Mouse (Mus musculus) forebrain, embryonic 12.5 days (tissue): ENCODE data around the gene Tm4sf1. TPM values are rescaled to one million over a fixed set of nuclear protein-coding genes. Genes with fewer than 3 reads are reported as not detected.

Source experiments
- ATAC-seq: fragments of 200-750 bp; cut with Nextera tagmentation; 2 replicates; pipeline ENCODE4 v1.8.0; 2017; ENCODE audit warnings: moderate TSS enrichment; ENCODE audit not compliant: low FRiP score
- H3K27ac ChIP-seq: fragments of 300-500 bp; sonication (generic); 2 replicates; pipeline ENCODE4 v1.5.1; 2016; ENCODE audit warnings: mild to moderate bottlenecking
- H3K27me3 ChIP-seq: fragments of 300-500 bp; sonication (generic); 2 replicates; pipeline ENCODE4 v1.6.1; 2016; ENCODE audit warnings: mild to moderate bottlenecking
- H3K36me3 ChIP-seq: fragments of 300-500 bp; sonication (generic); replicated peaks from 2 replicates; pipeline ENCODE4 v1.6.1; 2016; ENCODE audit warnings: mild to moderate bottlenecking
- H3K4me1 ChIP-seq: fragments of 300-500 bp; sonication (generic); 2 replicates; pipeline ENCODE4 v1.6.1; 2016
- H3K4me2 ChIP-seq: fragments of 300-500 bp; sonication (generic); 2 replicates; pipeline ENCODE4 v1.6.1; 2016; ENCODE audit warnings: mild to moderate bottlenecking, moderate library complexity
- H3K4me3 ChIP-seq: fragments of 300-500 bp; sonication (generic); replicated peaks from 2 replicates; pipeline ENCODE4 v1.5.1; 2016; ENCODE audit warnings: mild to moderate bottlenecking
- H3K9ac ChIP-seq: fragments of 300-500 bp; sonication (generic); 2 replicates; pipeline ENCODE4 v1.6.1; 2016; ENCODE audit warnings: mild to moderate bottlenecking
- H3K9me3 ChIP-seq: fragments of 300-500 bp; sonication (generic); 2 replicates; pipeline ENCODE4 v1.6.1; 2016
- WGBS: fragments of 180-500 bp; shearing (Covaris S2); methylation state at CpG from one replicate; pipeline ENCODE4 v1.1.7; 2016; 5-methylcytosine and 5-hydroxymethylcytosine counted together
- polyA plus RNA-seq: library from polyadenylated mRNA; unstranded; fragments of >200 nt; fragmentation: Nextera tagmentation; extraction: Ambion mirVana; gene quantifications from 2 replicates; pipeline ENCODE4 v1.2.1, GENCODE M21; 2016

Gene Tm4sf1
- polyA plus RNA-seq, 1 experiment from 2014 or later: 13.1 TPM

- H3K36me3 ChIP-seq: no peaks in the 10 kb centered on the region
- no peak overlapping the region for H3K27ac ChIP-seq
- H3K9ac ChIP-seq: no peak overlapping the region
- H3K4me2 ChIP-seq: no peak overlapping the region
- ATAC-seq: no peak
- no peaks in the 10 kb centered on the region for H3K4me1 ChIP-seq
- no peaks in the 10 kb centered on the region for H3K27me3 ChIP-seq
- no peak overlapping the region for H3K4me3 ChIP-seq
- no peaks in the 10 kb centered on the region for H3K9me3 ChIP-seq
- WGBS: 75% methylated on average over 2 of the region's 2 CpGs
Measured at GRCm38 (mm10) chr3:57302886-57303285, 1.1 kb upstream of the Tm4sf1 start.

GRCm38 (mm10) chr3:57301366-57301765 lies 422 bp downstream of the Tm4sf1 start:
- no peak overlapping the region for H3K4me2 ChIP-seq
- no peak overlapping the region for H3K27ac ChIP-seq
- no peaks in the 10 kb centered on the region for H3K36me3 ChIP-seq
- H3K4me1 ChIP-seq: no peaks in the 10 kb centered on the region
- H3K27me3 ChIP-seq: no peaks in the 10 kb centered on the region
- WGBS: 89% methylated on average over 4 of the region's 4 CpGs
- no peak overlapping the region for H3K9ac ChIP-seq
- H3K9me3 ChIP-seq: no peaks in the 10 kb centered on the region
- H3K4me3 ChIP-seq: no peak overlapping the region
- no peak for ATAC-seq

- no peaks in the 10 kb centered on the region for H3K27me3 ChIP-seq
- no peak overlapping the region for H3K9ac ChIP-seq
- WGBS: 85% methylated on average over 2 of the region's 2 CpGs
- H3K4me2 ChIP-seq: no peak overlapping the region
- H3K4me3 ChIP-seq: no peak overlapping the region
- no peak overlapping the region for H3K27ac ChIP-seq
- no peak for ATAC-seq
- H3K4me1 ChIP-seq: no peaks in the 10 kb centered on the region
- H3K9me3 ChIP-seq: no peaks in the 10 kb centered on the region
- H3K36me3 ChIP-seq: no peaks in the 10 kb centered on the region
Measured at GRCm38 (mm10) chr3:57297991-57298390, 3.8 kb downstream of the Tm4sf1 start.

GRCm38 (mm10) chr3:57296574-57296973 lies 5.2 kb downstream of the Tm4sf1 start:
- H3K27me3 ChIP-seq: no peaks in the 10 kb centered on the region
- H3K9ac ChIP-seq: no peak overlapping the region
- ATAC-seq: no peak
- no peak overlapping the region for H3K4me3 ChIP-seq
- H3K4me1 ChIP-seq: no peaks in the 10 kb centered on the region
- H3K36me3 ChIP-seq: no peaks in the 10 kb centered on the region
- H3K4me2 ChIP-seq: no peak overlapping the region
- H3K27ac ChIP-seq: no peak overlapping the region
- no peaks in the 10 kb centered on the region for H3K9me3 ChIP-seq

- Histone ChIP-seq H3K4me1 (no peaks in the 10 kb centered on the region), H3K27me3 (no peaks in the 10 kb centered on the region), H3K27ac (no peak overlapping the region), H3K9ac (no peak overlapping the region), H3K9me3 (no peaks in the 10 kb centered on the region), H3K4me3 (no peak overlapping the region), H3K4me2 (no peak overlapping the region), H3K36me3 (no peaks in the 10 kb centered on the region)
- WGBS: 89% methylated on average over 4 of the region's 4 CpGs
- ATAC-seq: no peak
Measured at GRCm38 (mm10) chr3:57295631-57296030, 6.2 kb downstream of the Tm4sf1 start.

GRCm38 (mm10) chr3:57294742-57295525 lies 6.9 kb downstream of the Tm4sf1 start:
- H3K36me3 ChIP-seq: no peaks in the 10 kb centered on the region
- H3K9ac ChIP-seq: no peak overlapping the region
- no peak for ATAC-seq
- no peak overlapping the region for H3K27ac ChIP-seq
- no peaks in the 10 kb centered on the region for H3K4me1 ChIP-seq
- WGBS: 77% methylated on average over 21 of the region's 21 CpGs
- H3K27me3 ChIP-seq: no peaks in the 10 kb centered on the region
- no peak overlapping the region for H3K4me2 ChIP-seq
- no peak overlapping the region for H3K4me3 ChIP-seq
- no peaks in the 10 kb centered on the region for H3K9me3 ChIP-seq

- Histone ChIP-seq H3K9me3 (no peaks in the 10 kb centered on the region), H3K36me3 (no peaks in the 10 kb centered on the region)
- WGBS: 72% methylated on average over 4 of the region's 4 CpGs
Measured at GRCm38 (mm10) chr3:57293925-57294324, 7.9 kb downstream of the Tm4sf1 start.

GRCm38 (mm10) chr3:57292826-57293225 lies 9.0 kb downstream of the Tm4sf1 start:
- Histone ChIP-seq H3K4me3 (no peak overlapping the region), H3K27me3 (no peaks in the 10 kb centered on the region), H3K4me1 (0 out of 2 replicates have a peak, but pooled peaks cover 2% of the 10 kb centered on the region), H3K4me2 (no peak overlapping the region), H3K27ac (no peak overlapping the region), H3K9me3 (no peaks in the 10 kb centered on the region), H3K36me3 (no peaks in the 10 kb centered on the region), H3K9ac (no peak overlapping the region)
- WGBS: 72% methylated on average over 11 of the region's 11 CpGs
- no peak for ATAC-seq

More at GRCm38 (mm10) chr3:57293925-57294324, 7.9 kb downstream of the Tm4sf1 start:
- Histone ChIP-seq H3K27me3 (no peaks in the 10 kb centered on the region), H3K9ac (no peak overlapping the region), H3K4me1 (no peaks in the 10 kb centered on the region), H3K4me3 (no peak overlapping the region), H3K27ac (no peak overlapping the region), H3K4me2 (no peak overlapping the region)
- ATAC-seq: no peak

GRCm38 (mm10) chr3:57288944-57289491 lies 12.8 kb downstream of the Tm4sf1 start:
- H3K4me1 ChIP-seq: 0 out of 2 replicates have a peak, but pooled peaks cover 5% of the 10 kb centered on the region
- H3K9me3 ChIP-seq: no peaks in the 10 kb centered on the region
- H3K27ac ChIP-seq: no peak overlapping the region
- no peak overlapping the region for H3K9ac ChIP-seq
- 87% methylated on average over 1 of the region's 1 CpGs for WGBS
- H3K27me3 ChIP-seq: no peaks in the 10 kb centered on the region
- H3K4me2 ChIP-seq: no peak overlapping the region
- no peaks in the 10 kb centered on the region for H3K36me3 ChIP-seq
- no peak for ATAC-seq
- no peak overlapping the region for H3K4me3 ChIP-seq

GRCm38 (mm10) chr3:57287854-57288720 lies 13.7 kb downstream of the Tm4sf1 start:
- H3K36me3 ChIP-seq: no peaks in the 10 kb centered on the region
- H3K4me1 ChIP-seq: 0 out of 2 replicates have a peak, but pooled peaks cover 5% of the 10 kb centered on the region
- H3K27me3 ChIP-seq: no peaks in the 10 kb centered on the region
- 43% methylated on average over 7 of the region's 7 CpGs for WGBS
- H3K27ac ChIP-seq: no peak overlapping the region
- H3K9ac ChIP-seq: no peak overlapping the region
- no peaks in the 10 kb centered on the region for H3K9me3 ChIP-seq
- ATAC-seq: no peak
- no peak overlapping the region for H3K4me2 ChIP-seq
- no peak overlapping the region for H3K4me3 ChIP-seq

- 58% methylated on average over 4 of the region's 4 CpGs for WGBS
- no peak overlapping the region for H3K9ac ChIP-seq
Measured at GRCm38 (mm10) chr3:57287438-57287837, 14.3 kb downstream of the Tm4sf1 start.

GRCm38 (mm10) chr3:57278225-57278624 lies 23.6 kb downstream of the Tm4sf1 start:
- ATAC-seq: no peak
- no peaks in the 10 kb centered on the region for H3K27me3 ChIP-seq
- no peak overlapping the region for H3K4me3 ChIP-seq
- no peaks in the 10 kb centered on the region for H3K4me1 ChIP-seq
- no peak overlapping the region for H3K4me2 ChIP-seq
- WGBS: 92% methylated on average over 4 of the region's 4 CpGs
- H3K36me3 ChIP-seq: no peaks in the 10 kb centered on the region
- H3K9ac ChIP-seq: no peak overlapping the region
- H3K9me3 ChIP-seq: no peaks in the 10 kb centered on the region
- H3K27ac ChIP-seq: no peak overlapping the region

More at GRCm38 (mm10) chr3:57287438-57287837, 14.3 kb downstream of the Tm4sf1 start:
- H3K9me3 ChIP-seq: no peaks in the 10 kb centered on the region
- no peak for ATAC-seq
- no peak overlapping the region for H3K4me2 ChIP-seq
- H3K4me1 ChIP-seq: 0 out of 2 replicates have a peak, but pooled peaks cover 5% of the 10 kb centered on the region
- no peak overlapping the region for H3K4me3 ChIP-seq
- no peak overlapping the region for H3K27ac ChIP-seq
- no peaks in the 10 kb centered on the region for H3K27me3 ChIP-seq
- H3K36me3 ChIP-seq: no peaks in the 10 kb centered on the region
